Mouse (Mus musculus): Measurements from ENCODE around the gene Cdc42ep2. TPM values are rescaled to one million over a fixed set of nuclear protein-coding genes. Genes with fewer than 3 reads are reported as not detected.

The Cdc42ep2 gene
- total and polyA plus RNA-seq, 3 experiments, result 0.13 to 0.25 (median 0.20) TPM

GRCm38 (mm10) chr19:5907275-5907674, 17.3 kb downstream of the Cdc42ep2 start:
- peaks cover 45 to 72% of the 10 kb centered on the region in 2 experiments for H3K36me3 ChIP-seq (replicated peaks in 1 of 2; ENCODE audit: control insufficient read depth in 1 of 2, insufficient read depth in 1 of 2, low read length in 1 of 2)
- dilution Hi-C loops (cut with MboI; ENCODE audit: extremely low pct_ligation_motif_present, extremely low pct_unique_long_range_greater_than_20kb, low sequenced_read_pairs) (no loop called here), in situ Hi-C loops (cut with MboI; ENCODE audit: low pct_ligation_motif_present, low pct_unique_long_range_greater_than_20kb, low sequenced_read_pairs) (no loop called here)
- H3K27ac ChIP-seq (ENCODE audit: insufficient read depth, low read depth), result no peak overlapping the region
- DNase-seq (ENCODE audit: extremely low read depth), result no peak
- no peak overlapping the region for H3K4me3 ChIP-seq (replicated peaks in 1 of 3; ENCODE audit: low read depth in 2 of 3, low read length in 2 of 3, poor library complexity in 1 of 3)
- peaks cover 54% of the 10 kb centered on the region for H3K79me2 ChIP-seq (replicated peaks; ENCODE audit: control insufficient read depth, extremely low read depth, insufficient read depth, poor library complexity, severe bottlenecking)
- H3K4me2 ChIP-seq (ENCODE audit: insufficient read depth, low read depth, poor library complexity, severe bottlenecking), result no peak overlapping the region
- H3K27me3 ChIP-seq (replicated peaks), result no peaks in the 10 kb centered on the region
- no peak overlapping the region for H3K9ac ChIP-seq (ENCODE audit: insufficient read depth, low read depth)
- H3K4me1 ChIP-seq (ENCODE audit: control insufficient read depth in 1 of 2, insufficient read depth in 2 of 2), result peaks cover 8 to 22% of the 10 kb centered on the region in 2 experiments; a peak in 3 of 4 replicates
- H3K9me3 ChIP-seq (replicated peaks; ENCODE audit: low read length), result no peaks in the 10 kb centered on the region
- TF ChIP-seq TBP (conservative IDR thresholded peaks at IDR 0.05; ENCODE audit: low read depth, low read length) (no peak), ZNF384 (IDR thresholded peaks at IDR 0.05; ENCODE audit: low read depth, low read length) (no peak), MAX (IDR thresholded peaks at IDR 0.05; ENCODE audit: low read length) (no peak), NELFE (IDR thresholded peaks at IDR 0.05; ENCODE audit: low read depth, low read length) (no peak), CHD1 (IDR thresholded peaks at IDR 0.05; ENCODE audit: low read depth, low read length) (no peak), MXI1 (IDR thresholded peaks at IDR 0.05; ENCODE audit: low read depth, low read length) (no peak), JUND (conservative IDR thresholded peaks at IDR 0.05; ENCODE audit: low read depth, low read length) (no peak), ZMIZ1 (IDR thresholded peaks at IDR 0.05; ENCODE audit: low read depth, low read length) (no peak), ZC3H11A (IDR thresholded peaks at IDR 0.05; ENCODE audit: low read depth, low read length) (no peak), USF2 (conservative IDR thresholded peaks at IDR 0.05; ENCODE audit: low read depth, low read length) (no peak), UBTF (IDR thresholded peaks at IDR 0.05; ENCODE audit: low read depth, low read length) (no peak), TCF12 (IDR thresholded peaks at IDR 0.05; ENCODE audit: low read depth, low read length) (no peak)

DNA sequence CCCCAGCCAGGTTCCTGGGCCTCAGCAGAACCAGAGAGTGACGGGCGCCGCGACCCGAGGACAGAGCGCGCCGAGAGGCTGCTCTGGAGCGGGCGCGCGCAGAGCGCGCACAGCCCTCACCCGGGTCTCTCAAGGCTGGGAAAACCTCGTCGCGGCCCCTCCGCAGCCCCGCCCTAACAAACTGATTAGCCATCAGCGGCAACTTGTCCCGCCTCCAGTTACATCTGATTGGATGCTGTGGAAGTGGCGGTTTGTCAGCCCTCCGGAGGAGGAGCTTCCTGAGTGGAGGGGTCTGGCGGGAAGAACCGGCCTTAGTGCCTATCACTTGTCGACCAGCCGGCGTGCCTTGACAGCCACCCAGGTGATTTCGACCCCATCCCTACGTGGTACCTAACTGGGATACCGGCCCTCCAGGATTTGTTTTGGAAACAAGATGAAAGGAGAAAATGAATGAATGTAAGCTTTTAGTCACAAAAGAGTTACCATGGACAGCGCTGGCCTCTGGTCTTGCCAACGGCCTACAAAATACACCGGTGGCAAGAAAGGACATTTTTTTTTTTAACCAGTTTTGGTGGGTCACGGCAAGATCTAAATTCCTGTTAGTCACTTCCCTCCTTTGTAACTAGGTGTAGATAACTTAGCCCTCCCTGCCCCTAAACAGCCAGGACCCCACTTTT, 30.5 kb downstream of the Cdc42ep2 start, which contains the start of gene Tigd3:
Gene Tigd3, minus strand, starts transcription at position 148 of the 677 bp plus-strand sequence.
- Histone ChIP-seq H3K9me3 (replicated peaks; ENCODE audit: low read length) (no peaks in the 10 kb centered on the region), H3K4me1 (ENCODE audit: control insufficient read depth in 1 of 2, insufficient read depth in 2 of 2) (peaks cover 2 to 22% of the 10 kb centered on the region in 2 experiments; a peak in 2 of 4 replicates), H3K4me2 (ENCODE audit: insufficient read depth, low read depth, poor library complexity, severe bottlenecking) (peak within 1 kb of the TSS; percentile 45), H3K4me3 (replicated peaks in 1 of 3; ENCODE audit: low read depth in 2 of 3, low read length in 2 of 3, poor library complexity in 1 of 3) (peak within 1 kb of the TSS in 2 of 3 experiments; percentile 40 to 49), H3K9ac (ENCODE audit: insufficient read depth, low read depth) (peak within 1 kb of the TSS; percentile 75), H3K36me3 (replicated peaks in 1 of 2; ENCODE audit: control insufficient read depth in 1 of 2, insufficient read depth in 1 of 2, low read length in 1 of 2) (peaks cover 19 to 62% of the 10 kb centered on the region in 2 experiments), H3K27ac (ENCODE audit: insufficient read depth, low read depth) (no peak within 1 kb of the TSS), H3K27me3 (replicated peaks) (no peaks in the 10 kb centered on the region), H3K79me2 (replicated peaks; ENCODE audit: control insufficient read depth, extremely low read depth, insufficient read depth, poor library complexity, severe bottlenecking) (no peaks in the 10 kb centered on the region)
- in situ Hi-C loops (cut with MboI; ENCODE audit: low pct_ligation_motif_present, low pct_unique_long_range_greater_than_20kb, low sequenced_read_pairs) (no loop called here), dilution Hi-C loops (cut with MboI; ENCODE audit: extremely low pct_ligation_motif_present, extremely low pct_unique_long_range_greater_than_20kb, low sequenced_read_pairs) (no loop called here)
- 0 out of 2 replicates have a peak, but pooled peaks have one; percentile 37 for TF ChIP-seq TBP (conservative IDR thresholded peaks at IDR 0.05; ENCODE audit: low read depth, low read length)
- TF ChIP-seq IRF4 (IDR thresholded peaks at IDR 0.05; ENCODE audit: low read depth, low read length), result 0 out of 2 replicates have a peak, but pooled peaks have one; percentile 8
- TF ChIP-seq TCF12 (IDR thresholded peaks at IDR 0.05; ENCODE audit: low read depth, low read length), result peak; percentile 36; the same call in 1 of the 2 replicates
- TF ChIP-seq NELFE (IDR thresholded peaks at IDR 0.05; ENCODE audit: low read depth, low read length), result peak; percentile 47; the same call in 1 of the 2 replicates
- peak; percentile 56 for TF ChIP-seq NRF1 (IDR thresholded peaks at IDR 0.05; ENCODE audit: low read depth, low read length)
- peak; percentile 77 for TF ChIP-seq POLR2A (IDR thresholded peaks at IDR 0.05; ENCODE audit: low read depth, low read length)
- TF ChIP-seq KAT2A (IDR thresholded peaks at IDR 0.05; ENCODE audit: insufficient replicate concordance, low read length), result no peak
- TF ChIP-seq ELF1 (IDR thresholded peaks at IDR 0.05; ENCODE audit: low read depth, low read length), result peak; percentile 51
- TF ChIP-seq RCOR1 (conservative IDR thresholded peaks at IDR 0.05; ENCODE audit: low read depth, low read length), result 0 out of 2 replicates have a peak, but pooled peaks have one; percentile 19
- TF ChIP-seq MAZ (IDR thresholded peaks at IDR 0.05; ENCODE audit: low read depth, low read length), result no peak
- peak; percentile 52; the same call in 1 of the 2 replicates for TF ChIP-seq CHD2 (IDR thresholded peaks at IDR 0.05; ENCODE audit: low read length)
- TF ChIP-seq ZMIZ1 (IDR thresholded peaks at IDR 0.05; ENCODE audit: low read depth, low read length), result peak; percentile 68; the same call in 1 of the 2 replicates
- TF ChIP-seq JUN (IDR thresholded peaks at IDR 0.05; ENCODE audit: insufficient read depth, low read depth, low read length), result no peak
- peak; percentile 83 for TF ChIP-seq POLR2AphosphoS2 (IDR thresholded peaks at IDR 0.05; ENCODE audit: low read depth, low read length)
- no peak for TF ChIP-seq CHD1 (IDR thresholded peaks at IDR 0.05; ENCODE audit: low read depth, low read length)
- TF ChIP-seq E2F4 (IDR thresholded peaks at IDR 0.05; ENCODE audit: insufficient replicate concordance, low read depth, low read length), result 0 out of 2 replicates have a peak, but pooled peaks have one; percentile 76
- peak; percentile 36; the same call in 1 of the 2 replicates for TF ChIP-seq SIN3A (IDR thresholded peaks at IDR 0.05; ENCODE audit: low read length)
- no peak for TF ChIP-seq BHLHE40 (IDR thresholded peaks at IDR 0.05; ENCODE audit: low read depth, low read length)
- peak; percentile 89 for DNase-seq (ENCODE audit: extremely low read depth)
